Mouse (Mus musculus) A20 (cell line): ENCODE measurements around the gene Map2k7.

ENCODE experiments used
- DNase-seq: peaks from one replicate; pipeline ENCODE4 v3.0.0-alpha.2; 2011; ENCODE audit warnings: low read depth, low spot score

Map2k7 gene

GRCm38 (mm10) chr8:4258678-4259077 is 20.1 kb downstream of the Map2k7 start:
- peak; percentile 36 for DNase-seq

- DNase-seq: peak; percentile 73
Observed at GRCm38 (mm10) chr8:4259125-4259804, 20.7 kb downstream of the Map2k7 start, which contains the start of gene Ctxn1. Gene Ctxn1, minus strand, starts transcription at chr8:4259274.

DNA sequence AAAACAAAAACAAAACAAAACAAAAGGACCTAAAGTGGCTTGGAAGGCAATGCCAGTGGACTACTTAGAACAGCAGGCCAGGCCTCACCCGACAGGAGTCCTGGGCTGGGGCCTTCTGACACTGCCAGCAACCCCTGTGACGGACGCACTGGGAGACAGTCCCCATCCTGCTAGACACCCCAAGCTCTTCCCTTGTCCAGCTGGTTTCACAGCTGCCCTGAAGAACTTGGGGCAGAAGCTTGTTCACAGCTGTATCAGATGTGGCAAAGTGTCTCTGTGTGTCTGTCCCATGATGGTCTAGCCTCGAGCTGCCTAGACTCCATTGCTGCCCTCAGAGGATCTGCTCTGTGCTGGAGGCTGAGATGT is 21.2 kb downstream of the Map2k7 start:
- no peak for DNase-seq

DNA sequence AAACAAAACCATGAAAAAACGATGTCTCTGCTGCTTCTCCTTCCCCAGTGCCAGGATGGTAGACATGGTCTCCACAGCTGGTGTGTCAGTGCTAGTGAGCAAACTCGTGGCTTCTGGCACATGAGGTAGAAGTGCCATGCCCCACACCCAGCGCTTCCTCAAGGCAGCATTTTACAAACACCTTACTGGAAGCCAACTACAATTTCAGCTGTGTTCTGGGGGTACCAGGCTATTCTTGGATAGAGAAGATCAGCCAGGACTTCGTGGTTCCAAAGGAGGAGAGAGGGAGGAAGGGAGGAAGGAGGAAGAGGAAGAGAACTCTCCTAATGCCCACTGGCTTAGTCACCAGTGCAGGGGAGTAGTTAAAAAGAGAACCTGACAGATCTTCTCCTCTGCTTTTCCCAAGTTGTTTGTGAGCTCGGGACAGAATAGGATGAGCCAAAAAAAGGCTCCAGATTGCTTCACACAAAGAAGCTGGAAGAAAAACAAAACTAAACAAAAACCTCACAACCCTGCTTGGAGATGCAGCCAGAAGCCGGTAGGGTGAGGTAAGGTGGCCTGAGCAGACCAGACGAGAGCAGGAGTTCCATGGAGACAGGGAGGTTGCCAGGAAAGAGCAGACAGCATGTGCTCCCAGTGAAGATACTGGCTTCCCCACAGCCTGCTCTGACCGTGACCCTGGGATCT is 24.7 kb downstream of the Map2k7 start:
- DNase-seq: no peak

DNA sequence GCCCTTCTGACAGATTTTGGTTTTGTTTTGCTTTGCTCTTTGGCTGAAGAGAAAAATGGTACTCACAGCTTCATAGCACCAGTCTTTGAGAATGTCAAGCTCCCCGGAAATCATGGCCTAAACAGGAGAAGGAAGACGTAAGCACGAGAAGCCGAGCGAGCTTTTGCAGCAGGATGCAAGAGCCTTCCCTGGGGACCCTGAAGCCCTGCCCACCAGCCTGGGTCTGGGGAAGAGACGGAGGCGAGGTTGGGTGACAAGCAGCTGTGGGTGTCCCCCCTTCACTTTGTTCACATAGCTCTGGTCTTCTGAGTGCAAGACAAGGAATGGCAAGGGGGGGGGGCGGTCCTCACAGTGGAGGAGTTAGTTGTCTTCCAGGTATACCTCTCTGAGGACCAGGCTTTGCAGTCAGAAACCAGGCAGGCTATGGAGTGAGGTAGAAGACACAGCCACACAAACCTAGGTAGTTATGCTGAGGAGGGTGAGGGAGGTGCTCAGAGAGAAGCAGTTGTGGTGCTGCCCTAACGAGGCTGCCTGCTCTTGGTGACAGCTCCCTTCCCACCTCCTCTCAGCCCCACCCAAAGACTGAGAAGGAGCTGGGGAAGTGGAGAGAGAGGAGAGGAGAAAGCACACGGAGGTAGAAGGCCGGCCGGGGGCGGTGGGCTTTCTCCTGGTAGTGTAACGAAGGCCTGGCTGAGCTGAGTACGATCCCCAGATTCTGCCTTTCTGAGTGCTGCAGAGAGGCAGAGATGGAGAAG is 26.8 kb downstream of the Map2k7 start:
- DNase-seq: no peak

DNA sequence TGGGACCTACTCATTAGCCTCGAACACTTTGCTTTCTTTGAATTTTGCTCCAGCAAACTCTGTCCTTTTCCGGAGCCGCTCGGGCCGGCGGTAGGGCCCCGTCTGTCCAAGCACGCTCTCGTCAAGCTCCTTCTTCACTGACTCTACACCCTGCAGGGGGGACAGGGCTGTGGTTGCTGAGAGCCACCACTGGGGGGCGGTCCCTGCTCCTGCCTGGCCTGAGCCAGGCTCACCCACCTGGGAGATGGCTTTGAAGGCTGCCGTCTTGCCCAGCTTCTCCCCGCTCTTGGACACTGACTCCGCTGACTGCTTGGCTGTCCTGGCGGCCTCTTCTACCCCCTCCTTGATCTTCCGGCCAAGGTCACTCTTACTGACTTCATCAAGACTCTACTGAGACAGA is 29.1 kb downstream of the Map2k7 start:
- DNase-seq: peak; percentile 42

DNA sequence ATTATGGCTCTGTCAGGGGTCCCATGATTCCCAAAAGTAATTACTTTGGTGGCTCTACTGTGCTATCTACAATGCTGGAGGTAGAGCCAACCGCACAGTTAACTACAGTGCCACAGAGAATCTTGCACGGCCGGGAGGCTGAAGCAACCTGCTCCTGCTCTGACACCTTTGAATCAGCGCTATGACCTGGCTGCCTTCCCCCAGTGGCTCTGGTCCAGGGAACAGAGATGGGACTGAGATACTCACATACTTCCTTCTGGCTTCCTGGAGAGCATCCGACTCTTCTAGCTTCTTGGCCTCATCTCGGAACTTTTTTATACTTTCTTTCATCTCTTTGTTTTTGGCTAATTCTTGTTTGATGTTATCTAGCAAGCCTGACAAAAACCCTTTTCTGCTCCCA is 31.1 kb downstream of the Map2k7 start:
- no peak for DNase-seq

- DNase-seq: peak; percentile 94
Observed at GRCm38 (mm10) chr8:4275275-4276110, 37.0 kb downstream of the Map2k7 start, which contains the start of gene Timm44. Gene Timm44, minus strand, starts transcription at chr8:4275913.

- DNase-seq: no peak
Observed at GRCm38 (mm10) chr8:4276111-4276465, 37.5 kb downstream of the Map2k7 start.

DNA sequence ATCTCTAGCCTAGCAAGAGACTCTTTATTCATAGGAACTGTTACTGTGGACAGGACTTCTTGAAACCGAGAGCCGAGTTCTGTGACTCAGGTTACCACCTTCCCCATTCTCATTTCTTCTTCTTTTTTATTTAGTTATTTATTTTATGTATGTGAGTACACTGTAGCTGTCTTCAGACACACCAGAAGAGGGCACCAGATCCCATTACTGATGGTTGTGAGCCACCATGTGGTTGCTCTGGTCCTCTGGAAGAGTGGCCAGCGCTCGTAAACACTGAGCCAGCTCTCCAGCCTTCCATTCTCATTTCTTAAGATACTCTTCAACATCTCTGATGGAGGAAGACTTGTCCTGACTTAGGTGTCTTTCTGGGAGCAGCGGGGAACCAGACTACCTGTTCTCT is 54.2 kb downstream of the Map2k7 start:
- no peak for DNase-seq
